In genomic region chr12:81110006-81110405, GRCm38 (mm10) we compare ENCODE assay signal across 21 mouse cellular contexts.
DNase-seq lines count a peak whose midpoint lies in the region; ATAC-seq lines count a peak whose summit lies in the region.
"Had no signal": no experiment of that assay in that cellular context is flagged by ENCODE, and none has a peak within 500 bp of the region (broad histone marks: within the 10 kb centered on the region; RNA-seq: fewer than 3 reads in every experiment).

No protein-coding gene starts in this region.

- DNase-seq in adrenal gland, postnatal 10 days: peak; percentile 50
- no peak for DNase-seq in adrenal gland, postnatal 25 days
- peak; percentile 45 for DNase-seq in heart, adult 11 months
- no peak for DNase-seq in heart, postnatal 25 days (ENCODE audit: low spot score)
- DNase-seq: cerebellum, adult 18-20 months; embryo, embryonic 11 days; gastrocnemius, postnatal 36 days; heart, adult 18-20 months; heart, postnatal 10 days; kidney, adult 11 months had no signal

- no peak overlapping the region for H3K4me2 ChIP-seq in forebrain, embryonic 15.5 days (replicated peaks)
- H3K4me2 ChIP-seq: embryonic facial prominence, embryonic 15.5 days; hindbrain, embryonic 15.5 days had no signal

- H3K9ac ChIP-seq in forebrain, embryonic 15.5 days (replicated peaks): no peak overlapping the region
- H3K9ac ChIP-seq: embryonic facial prominence, embryonic 15.5 days; hindbrain, embryonic 15.5 days had no signal

- H3K9me3 ChIP-seq in megakaryocyte, embryonic 14.5 days: peaks cover 4% of the 10 kb centered on the region; the same call in 1 of the 2 replicates
- no peaks in the 10 kb centered on the region for H3K9me3 ChIP-seq in forebrain, embryonic 15.5 days
- H3K9me3 ChIP-seq: embryonic facial prominence, embryonic 15.5 days; forebrain, embryonic 10.5 days; heart, embryonic 10.5 days; hindbrain, embryonic 15.5 days had no signal

- intact Hi-C loops in heart, postnatal 25 days (cut with DNase I): no loop called here

- peak overlapping the region; percentile 51 for H3K4me3 ChIP-seq in megakaryocyte, embryonic 14.5 days (replicated peaks)
- no peak overlapping the region for H3K4me3 ChIP-seq in forebrain, embryonic 15.5 days
- H3K4me3 ChIP-seq: embryonic facial prominence, embryonic 15.5 days; erythroblast, embryonic 14.5 days; forebrain, embryonic 10.5 days; heart, embryonic 10.5 days; hindbrain, embryonic 15.5 days had no signal

- no peaks in the 10 kb centered on the region for H3K4me1 ChIP-seq in megakaryocyte, embryonic 14.5 days
- peaks cover 15% of the 10 kb centered on the region for H3K4me1 ChIP-seq in forebrain, embryonic 15.5 days

- no peaks in the 10 kb centered on the region for H3K36me3 ChIP-seq in megakaryocyte, embryonic 14.5 days (replicated peaks; ENCODE audit: low read length)
- H3K36me3 ChIP-seq in forebrain, embryonic 15.5 days: no peaks in the 10 kb centered on the region
- H3K36me3 ChIP-seq: embryonic facial prominence, embryonic 15.5 days; heart, embryonic 10.5 days; hindbrain, embryonic 15.5 days had no signal

- no peak overlapping the region for H3K27ac ChIP-seq in forebrain, embryonic 15.5 days (replicated peaks)
- H3K27ac ChIP-seq: embryonic facial prominence, embryonic 15.5 days; forebrain, embryonic 10.5 days; heart, embryonic 10.5 days; hindbrain, embryonic 15.5 days had no signal

- H3K27me3 ChIP-seq in megakaryocyte, embryonic 14.5 days (replicated peaks): peaks cover 2% of the 10 kb centered on the region
- no peaks in the 10 kb centered on the region for H3K27me3 ChIP-seq in forebrain, embryonic 15.5 days
- H3K27me3 ChIP-seq: embryonic facial prominence, embryonic 15.5 days; hindbrain, embryonic 15.5 days had no signal

- WGBS in forebrain, embryonic 15.5 days: 74% methylated on average over 3 of the region's 3 CpGs

- ATAC-seq in megakaryocyte, adult 5-6 weeks (ENCODE audit: poor library complexity, severe bottlenecking): no peak
- no peak for ATAC-seq in forebrain, embryonic 15.5 days (replicated peaks)
- ATAC-seq: activated CD4-positive, CD25-positive, alpha-beta regulatory T cell, adult 4 months; forebrain, embryonic 14.5 days; Patski had no signal

Comparison
In these comparisons a context has a peak if more than half of its experiments do, and no peak if none do; other contexts are left out.
1. DNase-seq: peak in adrenal gland, postnatal 10 days (single experiment) and heart, adult 11 months (single experiment); none in adrenal gland, postnatal 25 days (single experiment) and heart, postnatal 25 days (single experiment).